Mouse (Mus musculus) B cell, adult 62 days (primary cell): Measurements from ENCODE around the gene Vmn2r120. TPM values are rescaled to one million over a fixed set of nuclear protein-coding genes. Genes with fewer than 3 reads are reported as not detected.

Experiments
- total RNA-seq: library from RNA; stranded (reverse); gene quantifications from 4 replicates; pipeline ENCODE4 v1.2.4, GENCODE M21; 2023

Vmn2r120 gene
- not detected in 4 replicates for total RNA-seq

GRCm38 (mm10) chr17:57545405-57545804 lies at the start of gene Vmn2r120:
Vmn2r120 (minus strand) TSS chr17:57545505.

Other genes starting within 250 kb of the Vmn2r120 start
- 9.6 to 12.6 TPM (median 10.2 TPM) in 4 replicates for gene Adgre1, start 186.8 kb downstream of the Vmn2r120 start, total RNA-seq
- gene Gm21834, start 196.7 kb upstream of the Vmn2r120 start, total RNA-seq: not detected in 4 replicates
- not detected in 4 replicates for gene Cntnap5c, start 224.1 kb upstream of the Vmn2r120 start, total RNA-seq